Mouse (Mus musculus): ENCODE data around the gene Sftpa1.
A peak's percentile ranks its signal among the peaks of the same experiment; 100 is the strongest.

The Sftpa1 gene

DNA sequence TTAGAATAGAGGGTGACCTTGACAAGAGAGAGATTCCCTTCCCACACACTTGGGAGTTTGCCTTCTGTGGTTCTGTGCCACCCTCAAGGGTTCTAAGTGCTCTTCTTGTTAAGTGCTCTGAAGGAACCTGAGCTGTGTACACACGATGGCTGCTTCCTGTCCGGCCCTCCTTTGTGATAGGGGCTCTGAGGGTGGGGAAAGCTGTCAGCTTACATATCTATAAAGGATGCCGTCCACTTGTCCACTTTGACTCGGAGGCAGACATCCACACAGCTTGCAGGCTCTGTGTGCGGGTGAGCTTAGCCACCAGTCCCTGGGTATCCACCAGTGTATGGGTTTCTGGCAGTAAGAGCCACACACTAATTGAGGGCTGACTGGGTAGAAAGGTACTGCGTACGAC is at the start of gene Sftpa1:
TSS of gene Sftpa1 (plus strand) at position 243 of the 400 bp plus-strand sequence.
- no peak for DNase-seq

DNA sequence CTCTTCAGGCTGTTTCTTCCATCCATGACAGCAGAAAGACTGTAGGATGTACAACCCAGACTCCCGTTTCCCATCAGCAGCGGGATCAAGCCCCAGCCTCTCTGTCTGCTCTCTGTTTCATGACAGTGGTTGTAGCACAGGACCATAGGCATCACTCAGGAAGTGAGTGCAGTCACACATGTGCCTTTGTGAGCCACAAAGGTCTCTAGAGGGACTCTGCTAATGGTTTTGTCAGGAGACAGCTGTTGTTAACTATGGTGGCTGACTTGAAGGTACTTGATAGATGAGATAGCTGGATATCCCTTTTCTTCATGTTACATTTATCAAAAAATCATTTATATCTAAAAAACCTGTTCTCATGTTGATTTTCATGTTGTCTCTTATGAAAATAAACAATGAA is 49.2 kb upstream of the Sftpa1 start:
- no peak for DNase-seq

DNA sequence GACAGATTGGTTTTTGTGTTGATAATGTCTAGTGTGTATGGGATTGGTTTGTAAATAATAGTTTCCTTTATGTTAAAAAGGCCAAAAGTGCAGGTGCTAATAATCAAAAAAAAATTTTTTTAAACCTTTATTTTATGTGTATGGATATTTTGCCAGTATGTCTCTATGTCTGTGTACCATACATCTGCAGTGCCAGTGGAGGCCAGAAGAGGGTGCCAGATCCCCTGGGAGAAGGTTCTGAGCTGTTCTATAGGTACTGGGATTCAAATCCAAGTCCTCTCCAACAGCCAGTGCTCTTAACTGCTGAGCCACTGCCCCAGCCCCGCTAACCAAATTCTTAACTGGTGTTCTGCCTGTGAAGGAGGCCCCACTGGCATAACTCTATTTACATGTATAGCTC is 44.1 kb upstream of the Sftpa1 start:
- DNase-seq: peak in 1 of 2 experiments; percentile 33

DNA sequence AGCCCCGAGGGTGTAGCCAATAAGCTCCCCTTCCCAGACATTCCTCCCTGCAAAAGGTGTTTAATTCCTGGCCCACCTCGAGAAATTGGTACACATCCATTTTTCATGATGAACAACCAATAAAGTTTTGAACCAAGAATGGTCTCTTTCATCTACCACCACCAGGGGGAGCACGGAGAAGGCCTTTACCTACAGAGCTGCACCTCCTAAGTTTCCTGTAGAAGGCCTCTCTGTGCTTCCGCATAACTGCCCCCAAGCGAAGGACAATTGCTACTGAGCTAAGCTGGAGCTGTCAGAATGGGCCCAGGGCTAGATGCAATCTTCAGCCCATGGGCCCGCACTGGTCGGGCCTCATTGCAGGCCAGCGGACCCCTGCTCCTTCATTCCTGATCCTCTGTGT is 40.8 kb upstream of the Sftpa1 start:
- DNase-seq: peak in 1 of 2 experiments; percentile 41

DNA sequence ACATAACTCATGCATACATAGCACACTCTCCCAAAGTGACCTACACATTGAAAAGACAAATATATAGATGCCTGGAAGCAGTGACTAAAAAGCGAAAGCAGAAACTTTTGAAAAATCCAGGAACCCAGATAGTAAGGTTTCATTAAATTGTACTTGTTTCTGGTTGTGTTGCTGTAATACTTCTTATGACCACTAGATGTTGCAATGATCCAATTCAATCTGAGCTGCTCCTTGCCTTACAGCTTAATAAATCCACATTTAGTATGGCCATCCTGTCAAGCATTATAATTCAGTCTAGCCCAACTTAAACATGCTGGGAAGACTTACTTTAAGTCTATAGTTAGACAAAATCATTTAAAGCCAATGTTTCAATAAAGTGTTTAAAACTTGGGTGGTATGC is 37.5 kb upstream of the Sftpa1 start:
- no peak for DNase-seq

GRCm38 (mm10) chr14:41096296-41096860 is 35.2 kb upstream of the Sftpa1 start:
- no peak for DNase-seq

DNA sequence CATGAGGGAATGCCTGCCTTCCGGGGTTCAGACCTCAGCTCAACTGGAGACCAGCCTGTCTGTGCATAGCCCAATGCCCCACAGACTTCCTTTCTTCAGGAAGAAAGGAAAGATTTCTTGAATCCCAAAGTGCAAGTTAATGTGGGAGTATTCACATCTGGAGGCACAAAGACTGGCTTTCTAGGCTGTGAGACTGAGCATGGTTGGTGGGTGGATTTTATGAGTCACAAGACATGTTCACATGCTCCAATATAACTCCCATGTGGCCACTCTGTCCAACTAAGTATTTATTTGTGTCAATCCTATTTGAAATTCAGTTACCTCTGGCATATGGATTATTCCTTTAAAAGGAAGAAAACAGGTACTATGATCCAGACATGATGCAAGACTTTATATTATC is 32.9 kb upstream of the Sftpa1 start:
- DNase-seq: no peak

- DNase-seq: no peak
Observed at GRCm38 (mm10) chr14:41100712-41101111, 30.9 kb upstream of the Sftpa1 start.

GRCm38 (mm10) chr14:41101242-41101641 is 30.3 kb upstream of the Sftpa1 start:
- no peak for DNase-seq

DNA sequence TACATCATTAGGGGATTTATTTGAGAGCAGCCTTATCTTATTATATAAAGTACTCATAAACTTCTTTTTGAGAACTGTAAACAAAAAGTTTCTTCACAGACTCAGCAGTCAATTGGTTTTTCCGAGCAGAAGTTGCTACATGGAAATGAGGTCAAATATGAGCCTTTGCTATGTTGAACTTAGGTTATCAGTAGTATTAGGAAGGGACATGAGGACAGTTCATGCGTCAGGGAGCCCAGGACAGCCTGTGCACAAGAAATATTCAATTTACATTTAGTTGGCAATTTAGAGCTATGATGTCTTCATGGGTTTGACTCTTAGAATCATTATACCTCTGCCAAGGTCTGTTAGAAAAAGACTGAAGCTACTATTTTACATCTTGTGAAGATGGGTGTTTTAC is 29.3 kb upstream of the Sftpa1 start:
- no peak for DNase-seq

DNA sequence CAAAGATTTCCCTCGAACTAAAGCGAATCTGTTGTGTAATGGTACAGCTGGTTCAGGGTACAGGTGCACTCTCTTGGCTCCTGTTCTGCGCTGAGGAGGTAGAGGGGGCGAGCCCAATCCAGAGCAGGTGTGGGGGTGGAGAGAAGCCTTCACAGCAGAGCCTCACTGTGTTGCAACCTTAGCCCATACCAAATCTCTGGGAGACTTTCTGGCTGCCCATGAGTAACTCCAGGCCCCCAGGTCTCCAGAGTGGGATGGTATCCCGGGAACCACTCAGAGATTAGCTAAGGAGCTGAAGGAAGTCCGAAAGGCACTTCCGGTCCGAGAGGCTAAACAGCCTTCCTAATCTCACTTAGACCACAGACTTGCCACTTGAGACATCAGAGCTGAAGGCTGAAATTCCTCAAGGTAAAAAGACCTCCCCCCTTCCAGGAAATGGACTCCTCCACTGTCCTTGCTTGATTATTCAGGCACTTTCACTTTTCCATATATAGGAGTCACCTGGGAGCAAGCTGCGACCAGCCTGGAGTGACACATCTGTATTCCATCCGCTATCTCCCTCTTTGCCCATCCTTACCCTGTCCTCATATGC is 26.6 kb upstream of the Sftpa1 start, which contains the start of gene Mat1a:
TSS of gene Mat1a (plus strand) at position 183 of the 592 bp plus-strand sequence.
- DNase-seq: no peak

GRCm38 (mm10) chr14:41111031-41111668 is 20.4 kb upstream of the Sftpa1 start:
- DNase-seq: no peak

DNA sequence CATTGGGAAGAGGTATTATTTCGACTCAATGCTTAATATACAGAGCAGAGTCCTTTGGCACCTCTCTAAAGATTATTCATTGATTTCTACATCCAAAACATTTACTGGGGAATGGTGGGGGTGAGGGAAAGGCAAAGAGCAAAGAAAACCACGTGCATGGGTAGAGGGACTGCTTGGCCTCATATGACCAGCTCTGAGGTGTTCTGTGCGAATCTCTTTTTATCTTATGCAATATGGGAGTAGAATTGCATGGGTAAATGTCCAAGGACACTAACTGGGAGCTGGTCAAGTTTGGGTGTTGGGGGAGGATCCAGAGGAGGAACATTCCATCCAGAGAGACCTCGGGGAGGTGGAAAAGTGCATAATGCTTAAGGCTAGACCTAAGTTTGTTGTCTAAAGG is 18.6 kb upstream of the Sftpa1 start:
- DNase-seq: no peak

DNA sequence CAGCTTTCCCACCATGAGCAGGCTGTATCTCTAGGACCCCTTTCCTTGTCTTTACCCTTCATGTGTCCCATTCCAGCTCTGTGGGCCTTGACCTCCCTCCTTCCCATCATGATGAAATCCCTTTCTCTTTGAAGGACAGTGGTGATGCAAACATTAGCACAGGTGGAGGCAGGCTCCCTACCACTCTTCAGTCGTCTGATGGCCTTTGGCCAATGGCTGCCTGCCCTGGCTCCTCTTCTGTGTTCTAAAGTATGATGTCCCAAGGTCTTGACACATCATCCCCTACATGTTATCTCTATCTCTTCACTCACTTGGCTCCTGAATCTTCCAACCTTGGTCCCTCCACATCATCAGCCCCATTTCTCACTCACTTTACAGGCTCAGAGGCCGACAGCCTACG is 15.3 kb upstream of the Sftpa1 start:
- no peak for DNase-seq

DNA sequence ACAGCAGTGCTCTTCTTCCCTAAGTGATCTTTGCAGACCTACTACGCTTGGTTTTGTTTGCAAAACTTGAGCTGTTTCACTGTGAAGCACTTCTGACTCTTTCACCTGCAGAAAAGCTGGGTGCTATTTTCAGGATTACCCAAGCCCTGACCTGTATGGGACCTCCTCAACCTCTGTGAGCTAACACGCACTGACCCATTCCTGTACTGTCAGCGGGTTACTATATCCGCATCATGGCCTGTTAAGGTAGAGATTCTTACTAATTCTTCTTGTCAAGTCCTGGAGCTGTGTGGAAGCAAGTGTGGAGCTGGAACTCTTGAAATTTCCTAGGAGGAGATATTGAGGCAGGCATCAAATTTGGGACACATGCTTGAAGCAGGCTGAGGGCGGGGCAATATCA is 6.9 kb upstream of the Sftpa1 start:
- no peak for DNase-seq

DNA sequence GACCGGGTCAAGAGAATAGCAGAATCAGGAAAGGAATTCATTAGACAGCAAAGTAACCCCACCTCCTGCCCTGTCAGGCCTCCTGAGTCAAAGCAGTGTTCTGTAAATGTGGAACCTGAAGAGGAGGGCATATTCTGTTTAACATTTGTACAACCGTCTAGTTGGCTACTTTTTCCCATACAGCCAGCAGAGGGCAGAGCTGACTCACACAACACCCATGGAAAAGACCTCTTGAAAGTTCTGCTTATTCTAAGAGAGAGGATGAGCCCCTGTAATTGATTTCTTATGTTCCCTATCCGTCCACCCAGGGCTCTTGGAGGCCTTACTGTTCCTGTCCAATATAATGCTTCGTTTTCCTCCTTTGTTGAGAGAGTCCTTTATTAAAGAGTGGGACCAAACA is 3.6 kb upstream of the Sftpa1 start:
- peak in 1 of 2 experiments; percentile 46 for DNase-seq

DNA sequence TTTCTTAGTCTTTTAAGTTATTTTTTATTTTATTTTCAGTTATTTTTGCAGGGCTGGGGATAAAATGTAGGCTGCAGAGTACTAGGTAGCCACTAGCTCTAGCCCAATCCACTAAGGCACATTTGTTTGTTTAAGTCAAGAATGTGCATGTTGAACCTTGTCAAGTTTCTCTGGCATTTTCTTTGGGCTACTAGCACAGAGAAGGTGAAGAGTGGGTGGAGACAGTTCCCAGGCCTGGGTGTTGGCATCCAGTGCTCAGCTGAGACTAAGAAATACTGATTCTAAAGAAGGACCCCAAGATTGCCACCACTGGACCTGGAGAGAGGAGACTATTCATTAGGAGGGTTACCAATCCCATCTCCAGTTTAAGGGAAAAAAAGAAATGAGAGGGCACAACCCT is 5.4 kb downstream of the Sftpa1 start:
- no peak for DNase-seq

GRCm38 (mm10) chr14:41140686-41141085 is 9.1 kb downstream of the Sftpa1 start:
- DNase-seq: no peak

- no peak for DNase-seq
Observed at GRCm38 (mm10) chr14:41146035-41146434, 14.5 kb downstream of the Sftpa1 start.

DNA sequence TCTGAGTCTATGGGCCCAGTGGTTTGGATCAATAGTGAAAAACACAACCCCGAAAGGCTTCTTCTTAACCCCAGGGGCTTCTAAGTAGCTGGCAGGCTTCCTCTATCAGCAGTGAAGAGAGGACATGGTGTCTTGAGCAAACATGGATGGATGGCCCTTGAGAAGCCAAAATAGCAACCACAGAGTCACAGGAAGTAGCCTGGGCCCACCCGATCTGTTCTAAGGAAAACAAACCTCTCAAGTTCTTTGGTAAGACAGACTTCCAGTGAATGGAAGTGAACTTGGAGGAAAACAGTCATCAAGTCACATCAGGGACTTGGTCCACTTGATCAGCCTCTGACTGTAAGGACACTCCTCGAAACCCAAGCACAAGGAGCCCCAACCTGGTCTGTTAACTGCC is 15.3 kb downstream of the Sftpa1 start:
- DNase-seq: no peak

DNA sequence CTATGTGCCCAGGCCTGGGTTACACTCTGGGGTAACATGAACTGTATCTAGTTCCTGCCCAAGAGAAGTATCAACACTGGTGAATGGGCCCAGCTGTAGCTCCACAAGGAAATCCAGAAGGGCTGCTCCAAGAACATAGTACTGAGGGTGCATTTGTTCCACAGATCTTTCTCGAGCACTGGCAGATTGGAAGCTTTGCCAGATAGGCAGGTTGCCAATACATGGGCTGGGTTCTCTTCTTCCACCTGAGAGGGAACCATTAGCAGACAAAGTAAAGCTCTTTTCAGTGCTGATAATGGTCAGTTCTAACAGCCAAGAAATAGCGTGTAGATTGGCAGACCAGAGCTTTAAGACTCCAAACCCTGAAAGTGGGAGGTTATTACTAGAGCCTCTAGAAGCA is 15.8 kb downstream of the Sftpa1 start:
- DNase-seq: no peak

- peak; percentile 29 to 46 for DNase-seq
Observed at GRCm38 (mm10) chr14:41151220-41151898, 19.8 kb downstream of the Sftpa1 start, which contains the start of gene Mbl1. Gene Mbl1, plus strand, starts transcription at chr14:41151458.

- no peak for DNase-seq
Observed at GRCm38 (mm10) chr14:41160076-41160475, 28.5 kb downstream of the Sftpa1 start.

DNA sequence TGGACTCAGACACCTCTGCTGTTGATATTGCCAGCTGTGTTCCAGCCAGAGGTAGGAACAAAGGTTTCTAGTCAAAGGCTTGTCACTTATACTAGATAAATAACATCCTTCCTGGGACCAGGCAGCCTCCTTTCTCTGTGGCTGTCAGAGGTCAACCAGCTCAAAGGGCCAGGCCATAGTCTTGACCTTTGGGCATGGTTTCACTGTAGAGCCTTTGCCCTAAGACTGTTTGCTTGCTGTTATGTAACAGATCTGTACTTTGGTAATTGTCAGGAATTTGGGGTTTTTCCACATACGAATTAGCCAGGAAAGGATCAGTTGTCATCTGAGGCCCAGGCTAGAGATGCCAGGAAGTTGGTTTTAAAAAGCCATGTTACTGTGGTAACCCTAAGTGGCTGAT is 29.2 kb downstream of the Sftpa1 start:
- DNase-seq: peak; percentile 27 to 78

All from kidney, postnatal 25 days (tissue).